Mouse (Mus musculus) thymus, postnatal 10 days (tissue): ENCODE results near the gene Gm49387.
"Not testable (repeated sequence)": the region's sequence is repeated elsewhere in the genome, so short reads cannot be mapped to it uniquely, and the experiment has no call there.

Source experiments
- DNase-seq, 2 experiments: peaks; one replicate each; pipeline ENCODE4 v3.0.0; 2021; ENCODE audit warnings: low spot score in 2 of 2

The Gm49387 gene

GRCm38 (mm10) chr14:31641506-31642155, 953 bp upstream of the Gm49387 start:
- DNase-seq, result no peak

DNA sequence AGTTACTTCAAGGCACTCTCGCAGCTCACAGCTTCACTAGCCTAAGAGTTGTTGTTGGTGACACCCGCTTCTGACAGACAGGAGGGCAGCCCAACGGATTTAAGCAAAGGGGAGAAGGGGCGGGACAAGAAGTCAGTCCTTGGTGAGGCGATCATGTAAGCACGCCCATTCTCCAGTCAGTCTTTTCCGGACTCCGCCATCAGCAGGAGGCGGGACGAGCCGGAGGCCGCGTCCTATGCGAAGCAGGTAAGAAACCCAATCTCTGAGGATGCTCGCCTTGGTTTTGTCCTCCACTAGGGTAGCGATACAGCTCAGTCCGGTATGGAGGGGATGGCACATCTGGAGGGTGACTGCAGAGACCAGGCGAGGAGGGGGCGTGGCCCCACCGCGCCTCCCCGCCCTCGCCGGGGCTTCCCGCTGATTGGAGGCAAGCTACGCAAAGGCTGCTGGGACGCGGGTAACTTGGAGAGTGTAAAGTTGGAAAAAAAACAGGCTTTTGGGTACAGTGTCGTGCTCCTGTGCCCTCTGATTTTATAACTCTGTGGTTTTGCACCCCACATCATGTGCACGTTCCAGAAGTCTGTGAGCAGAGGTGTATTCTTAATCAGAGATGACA, 320 bp upstream of the Gm49387 start, which contains the start of the genes Btd and Hacl1:
TSS of gene Btd (plus strand) at position 139 of the 616 bp plus-strand sequence.
TSS of gene Hacl1 (minus strand) at position 397 of the 616 bp plus-strand sequence.
- peak; percentile 87 to 89 for DNase-seq

DNA sequence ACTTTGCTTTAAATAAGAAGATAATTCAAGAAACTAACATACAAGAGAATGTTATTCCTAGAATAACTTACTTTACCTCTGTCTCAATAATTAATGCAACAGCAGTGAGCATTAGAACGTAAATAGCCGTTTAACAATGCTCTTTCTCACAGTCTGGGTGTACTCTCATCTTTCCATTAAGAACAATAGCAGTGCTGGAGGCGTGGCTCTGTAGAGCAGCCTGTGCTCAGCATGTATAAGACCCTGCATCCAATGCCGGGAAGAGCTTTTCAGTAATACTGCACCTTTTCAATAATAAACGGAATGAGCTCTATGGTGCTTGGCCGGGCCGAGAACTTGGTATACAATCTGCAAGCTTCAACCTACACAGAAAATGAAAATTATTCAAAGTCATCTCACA, 10.0 kb downstream of the Gm49387 start:
- DNase-seq, result no peak

- DNase-seq, result no peak
Measured at GRCm38 (mm10) chr14:31622748-31623147, 17.9 kb downstream of the Gm49387 start.

- DNase-seq, result no peak
Measured at GRCm38 (mm10) chr14:31620591-31621223, 20.0 kb downstream of the Gm49387 start.

GRCm38 (mm10) chr14:31617997-31618396, 22.7 kb downstream of the Gm49387 start:
- DNase-seq, result no peak

- no peak for DNase-seq
Measured at GRCm38 (mm10) chr14:31617204-31617603, 23.5 kb downstream of the Gm49387 start.

DNA sequence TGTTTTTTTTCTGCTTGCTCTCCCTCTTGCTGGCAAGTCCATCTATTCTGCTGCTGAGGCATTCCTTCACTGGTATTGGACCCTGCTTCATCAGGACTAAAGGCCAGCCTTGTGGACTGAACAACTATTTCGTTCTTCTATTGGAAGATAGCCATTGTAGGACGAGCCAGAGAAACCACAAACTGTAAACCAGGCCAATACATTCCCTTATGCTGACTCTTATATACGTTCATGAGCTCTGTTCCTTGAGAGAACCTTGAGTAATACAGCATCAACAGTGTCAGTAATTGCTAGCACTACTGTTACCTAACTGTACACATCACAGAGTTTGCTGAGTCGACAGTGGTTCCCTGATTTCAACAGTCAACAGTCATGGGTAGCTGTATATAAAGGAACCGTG, 27.0 kb downstream of the Gm49387 start:
- DNase-seq, result no peak

DNA sequence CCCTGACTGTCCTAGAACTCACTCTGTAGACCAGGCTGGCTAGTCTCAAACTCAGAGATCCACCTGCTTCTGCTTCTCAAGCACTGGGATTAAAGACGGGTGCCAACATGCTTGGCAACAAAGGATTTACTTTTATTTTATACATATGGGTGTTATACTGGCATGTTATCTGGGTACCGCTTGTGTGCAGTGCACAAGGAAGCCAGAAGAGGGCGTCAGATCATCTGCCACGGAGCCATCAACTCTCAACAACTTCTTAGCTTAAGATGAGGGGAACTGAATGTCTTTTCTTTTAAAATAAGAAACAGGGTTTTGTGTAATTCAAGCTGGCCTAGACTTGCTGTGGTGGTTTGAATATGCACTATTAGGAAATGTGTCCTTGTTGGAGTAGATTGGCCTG, 28.7 kb downstream of the Gm49387 start:
- DNase-seq, result no peak

DNA sequence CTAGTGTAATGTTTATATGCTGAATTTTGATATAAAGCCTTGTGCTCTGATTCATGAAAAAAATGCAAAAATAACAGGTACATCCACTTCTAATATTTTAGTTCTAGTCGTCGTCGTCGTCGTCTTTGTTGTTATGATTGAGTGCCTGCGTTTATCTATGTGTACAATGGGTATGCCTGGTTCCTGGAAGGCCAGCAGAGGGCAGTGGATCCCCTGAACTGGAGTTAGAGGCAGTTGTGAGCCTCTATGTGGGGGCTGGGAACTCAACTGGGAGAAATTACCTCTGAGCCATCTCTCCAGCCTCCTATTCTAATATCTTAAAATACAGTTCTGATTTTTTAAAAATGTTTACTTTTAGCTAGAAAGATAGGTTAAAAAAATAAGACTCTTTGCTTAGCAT, 35.2 kb downstream of the Gm49387 start:
- DNase-seq, result peak in 1 of 2 experiments; percentile 36

GRCm38 (mm10) chr14:31604916-31605315, 35.8 kb downstream of the Gm49387 start:
- peak; percentile 29 to 33 for DNase-seq

GRCm38 (mm10) chr14:31602616-31602979, 38.1 kb downstream of the Gm49387 start:
- not testable (repeated sequence) for DNase-seq

GRCm38 (mm10) chr14:31601908-31602615, 38.6 kb downstream of the Gm49387 start:
- no peak for DNase-seq

DNA sequence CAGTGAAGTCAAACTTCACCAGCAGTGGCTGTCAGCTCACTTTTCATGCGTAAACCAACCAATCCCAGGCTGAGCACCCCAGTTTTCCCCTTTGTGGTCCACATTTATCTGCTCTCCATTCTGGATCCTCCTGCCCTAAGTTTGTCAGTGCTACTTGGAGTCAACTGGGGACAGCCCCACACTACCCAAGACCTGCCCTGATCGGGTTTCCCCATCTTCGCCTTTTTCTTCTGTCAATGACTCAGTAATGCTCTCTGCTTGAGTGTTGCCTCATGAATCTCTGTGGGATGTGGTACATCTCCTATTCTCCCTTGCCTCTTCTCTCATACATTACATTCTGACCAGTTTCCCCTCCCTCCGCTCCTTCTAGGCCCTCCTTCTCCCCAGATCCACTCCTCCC, 43.2 kb downstream of the Gm49387 start:
- no peak for DNase-seq

GRCm38 (mm10) chr14:31596408-31596807, 44.3 kb downstream of the Gm49387 start:
- DNase-seq, result no peak

DNA sequence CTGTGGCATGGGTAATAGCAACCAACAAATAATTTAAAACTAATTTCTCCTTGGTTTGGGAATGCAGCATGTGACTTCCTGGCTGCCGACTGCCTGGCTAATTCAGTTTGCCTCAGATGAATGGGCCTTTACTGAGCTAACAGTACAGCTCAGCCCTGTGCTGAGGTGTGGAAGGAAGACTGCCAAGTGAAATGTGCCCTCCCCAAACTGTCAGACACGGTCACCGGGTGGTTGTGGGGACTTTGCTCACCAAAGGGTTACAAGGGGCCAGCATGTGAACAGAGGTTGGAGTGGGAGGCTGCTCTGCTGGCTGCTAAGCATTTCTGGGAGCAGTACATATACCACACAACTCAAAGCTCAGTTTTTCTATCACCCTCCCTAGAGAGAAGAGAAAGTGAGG, 46.0 kb downstream of the Gm49387 start:
- no peak for DNase-seq

DNA sequence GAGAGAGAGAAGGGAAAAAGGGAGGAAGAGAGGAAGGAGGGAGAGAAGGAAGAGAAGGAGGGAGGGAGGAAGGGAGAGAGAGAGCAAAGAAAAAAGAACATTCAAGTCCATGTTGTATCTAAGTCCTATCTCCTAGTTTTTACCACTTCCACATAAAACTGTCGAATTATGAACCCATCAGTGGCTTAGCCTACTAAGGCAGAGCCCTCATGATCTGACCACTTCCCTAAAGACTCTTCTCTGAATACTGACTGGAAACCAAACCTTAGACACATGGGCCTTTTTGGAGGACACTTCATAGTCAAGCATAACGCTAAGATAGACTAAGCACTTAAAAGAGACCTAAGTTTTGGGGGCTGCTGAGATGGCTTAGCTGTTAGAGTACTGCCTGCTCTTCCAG, 47.6 kb downstream of the Gm49387 start:
- no peak for DNase-seq

GRCm38 (mm10) chr14:31591243-31591642, 49.4 kb downstream of the Gm49387 start, which contains the start of gene Colq:
TSS of gene Colq (minus strand) at chr14:31591343.
- DNase-seq, result no peak

DNA sequence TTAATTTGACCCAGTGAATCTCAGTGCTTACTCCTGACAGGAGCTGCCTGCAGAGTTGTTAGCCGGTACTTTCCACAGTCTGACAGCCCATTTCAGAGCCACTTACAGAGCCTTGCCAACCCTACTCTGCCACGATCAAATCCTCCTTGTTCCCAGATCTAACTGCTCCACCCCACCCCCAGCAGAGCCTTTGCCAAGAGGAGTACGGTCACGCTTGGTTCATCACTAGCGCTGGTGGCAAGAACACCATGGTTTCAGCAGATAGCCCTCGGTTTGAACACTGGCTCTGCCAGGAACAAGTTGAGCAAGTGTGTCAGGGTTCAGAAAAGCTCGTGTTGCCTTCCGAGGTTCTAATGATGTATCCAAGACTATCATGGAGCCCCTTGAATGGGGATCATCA, 54.2 kb downstream of the Gm49387 start:
- no peak for DNase-seq

DNA sequence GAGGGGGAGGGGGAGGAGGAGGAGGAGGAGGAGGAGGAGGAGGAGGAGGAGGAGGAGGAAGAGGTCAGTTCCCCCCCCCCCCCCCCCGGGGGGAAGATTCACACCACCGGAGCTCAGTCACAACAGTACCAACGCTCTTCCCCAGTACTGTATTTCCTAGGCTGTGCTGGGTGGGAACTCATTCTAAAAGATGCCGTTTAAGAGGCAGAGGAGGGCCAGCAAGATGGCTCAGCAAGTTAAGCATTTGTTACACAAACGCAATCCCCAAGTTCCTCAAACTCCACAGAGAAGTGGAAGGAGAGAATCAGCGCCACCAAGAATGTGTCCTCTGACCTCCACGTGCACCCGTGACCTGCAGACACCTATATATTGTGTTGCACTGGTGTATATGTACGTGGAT, 57.6 kb downstream of the Gm49387 start:
- no peak for DNase-seq

- no peak for DNase-seq
Measured at GRCm38 (mm10) chr14:31577966-31578735, 62.5 kb downstream of the Gm49387 start.
